Mouse (Mus musculus): ENCODE measurements at regions not wholly inside any gene's neighbourhood (a gene's known extent, or its start where the extent isn't known, plus 50 kb on each side); places are given as distances from the start of the nearest gene placed in this dataset.

GRCm38 (mm10) chr13:103642542-103643375, 131.6 kb downstream of the Srek1 start:
- H3K4me2 ChIP-seq (replicated peaks; ENCODE audit: low read depth, low read length, severe bottlenecking) = no peak overlapping the region
- ATAC-seq (ENCODE audit: low FRiP score, low read depth) (no peak), DNase-seq (ENCODE audit: low spot score) (no peak)
- no peak overlapping the region for H3K27ac ChIP-seq (replicated peaks; ENCODE audit: low read depth, low read length)
- H3K27me3 ChIP-seq (ENCODE audit: control insufficient read depth, insufficient read depth, low read length) = 0 out of 2 replicates have a peak, but pooled peaks cover 4% of the 10 kb centered on the region
- no peaks in the 10 kb centered on the region for H3K36me3 ChIP-seq (ENCODE audit: control insufficient read depth, insufficient read depth, low read length)
- no peaks in the 10 kb centered on the region for H3K9me3 ChIP-seq (ENCODE audit: control insufficient read depth, low read length)
- WGBS = 73% methylated on average over 10 of the region's 10 CpGs
- no peak for TF ChIP-seq POLR2A (IDR thresholded peaks at IDR 0.05; ENCODE audit: borderline replicate concordance, extremely low read depth, insufficient read depth, insufficient read length)
- H3K4me1 ChIP-seq (ENCODE audit: control insufficient read depth, insufficient read depth, low read length) = peaks cover 5% of the 10 kb centered on the region; the same call in 1 of the 2 replicates
- no peak overlapping the region for H3K4me3 ChIP-seq (replicated peaks; ENCODE audit: low read length)
- no peak overlapping the region for H3K9ac ChIP-seq (ENCODE audit: low read depth, low read length, severe bottlenecking)

DNA sequence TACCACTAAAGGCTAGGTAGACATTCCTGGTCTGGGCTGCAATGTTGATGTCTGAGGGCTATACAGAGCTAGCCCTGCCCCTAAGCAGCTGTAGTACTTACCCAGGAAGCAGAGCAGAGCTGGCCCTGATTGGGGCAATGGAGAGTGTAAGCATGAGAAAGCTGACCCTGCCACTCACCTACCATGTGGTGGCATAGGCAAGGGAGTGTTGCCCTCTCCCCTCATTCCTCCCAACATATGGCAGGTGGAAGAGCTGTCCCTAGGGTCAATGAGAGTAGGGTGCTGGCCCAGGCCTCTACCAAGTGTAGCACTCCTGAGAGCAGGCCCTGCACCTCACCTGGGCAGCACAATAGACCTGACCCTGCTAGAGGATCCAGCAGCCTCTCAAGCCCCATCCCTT, 136.4 kb downstream of the Srek1 start:
- Histone ChIP-seq H3K4me3 (replicated peaks; ENCODE audit: low read length) (no peak overlapping the region), H3K9ac (ENCODE audit: low read depth, low read length, severe bottlenecking) (no peak overlapping the region), H3K27ac (replicated peaks; ENCODE audit: low read depth, low read length) (no peak overlapping the region), H3K9me3 (ENCODE audit: control insufficient read depth, low read length) (no peaks in the 10 kb centered on the region), H3K36me3 (ENCODE audit: control insufficient read depth, insufficient read depth, low read length) (no peaks in the 10 kb centered on the region), H3K27me3 (ENCODE audit: control insufficient read depth, insufficient read depth, low read length) (no peaks in the 10 kb centered on the region), H3K4me2 (replicated peaks; ENCODE audit: low read depth, low read length, severe bottlenecking) (no peak overlapping the region), H3K4me1 (ENCODE audit: control insufficient read depth, insufficient read depth, low read length) (no peaks in the 10 kb centered on the region)
- ATAC-seq (ENCODE audit: low FRiP score, low read depth) (no peak), DNase-seq (ENCODE audit: low spot score) (no peak)
- TF ChIP-seq POLR2A (IDR thresholded peaks at IDR 0.05; ENCODE audit: borderline replicate concordance, extremely low read depth, insufficient read depth, insufficient read length) = no peak

GRCm38 (mm10) chr13:103637414-103637813, 137.0 kb downstream of the Srek1 start:
- no peaks in the 10 kb centered on the region for H3K27me3 ChIP-seq (ENCODE audit: control insufficient read depth, insufficient read depth, low read length)
- no peak for TF ChIP-seq POLR2A (IDR thresholded peaks at IDR 0.05; ENCODE audit: borderline replicate concordance, extremely low read depth, insufficient read depth, insufficient read length)
- H3K9me3 ChIP-seq (ENCODE audit: control insufficient read depth, low read length) = no peaks in the 10 kb centered on the region
- DNase-seq (ENCODE audit: low spot score) (no peak), ATAC-seq (ENCODE audit: low FRiP score, low read depth) (no peak)
- no peaks in the 10 kb centered on the region for H3K4me1 ChIP-seq (ENCODE audit: control insufficient read depth, insufficient read depth, low read length)
- WGBS = 78% methylated on average over 3 of the region's 3 CpGs
- H3K4me3 ChIP-seq (replicated peaks; ENCODE audit: low read length) = no peak overlapping the region
- H3K36me3 ChIP-seq (ENCODE audit: control insufficient read depth, insufficient read depth, low read length) = no peaks in the 10 kb centered on the region
- H3K27ac ChIP-seq (replicated peaks; ENCODE audit: low read depth, low read length) = no peak overlapping the region
- H3K4me2 ChIP-seq (replicated peaks; ENCODE audit: low read depth, low read length, severe bottlenecking) = no peak overlapping the region
- no peak overlapping the region for H3K9ac ChIP-seq (ENCODE audit: low read depth, low read length, severe bottlenecking)

- ATAC-seq (ENCODE audit: low FRiP score, low read depth) = no peak
- TF ChIP-seq POLR2A (IDR thresholded peaks at IDR 0.05; ENCODE audit: borderline replicate concordance, extremely low read depth, insufficient read depth, insufficient read length) = no peak
- WGBS = 73% methylated on average over 2 of the region's 2 CpGs
- no peaks in the 10 kb centered on the region for H3K27me3 ChIP-seq (ENCODE audit: control insufficient read depth, insufficient read depth, low read length)
- no peak for DNase-seq (ENCODE audit: low spot score)
- H3K9ac ChIP-seq (ENCODE audit: low read depth, low read length, severe bottlenecking) = no peak overlapping the region
- no peaks in the 10 kb centered on the region for H3K4me1 ChIP-seq (ENCODE audit: control insufficient read depth, insufficient read depth, low read length)
- no peak overlapping the region for H3K4me3 ChIP-seq (replicated peaks; ENCODE audit: low read length)
- H3K27ac ChIP-seq (replicated peaks; ENCODE audit: low read depth, low read length) = no peak overlapping the region
- H3K9me3 ChIP-seq (ENCODE audit: control insufficient read depth, low read length) = no peaks in the 10 kb centered on the region
- H3K4me2 ChIP-seq (replicated peaks; ENCODE audit: low read depth, low read length, severe bottlenecking) = no peak overlapping the region
- no peaks in the 10 kb centered on the region for H3K36me3 ChIP-seq (ENCODE audit: control insufficient read depth, insufficient read depth, low read length)
Measured at GRCm38 (mm10) chr13:103636595-103636994, 137.8 kb downstream of the Srek1 start.

DNA sequence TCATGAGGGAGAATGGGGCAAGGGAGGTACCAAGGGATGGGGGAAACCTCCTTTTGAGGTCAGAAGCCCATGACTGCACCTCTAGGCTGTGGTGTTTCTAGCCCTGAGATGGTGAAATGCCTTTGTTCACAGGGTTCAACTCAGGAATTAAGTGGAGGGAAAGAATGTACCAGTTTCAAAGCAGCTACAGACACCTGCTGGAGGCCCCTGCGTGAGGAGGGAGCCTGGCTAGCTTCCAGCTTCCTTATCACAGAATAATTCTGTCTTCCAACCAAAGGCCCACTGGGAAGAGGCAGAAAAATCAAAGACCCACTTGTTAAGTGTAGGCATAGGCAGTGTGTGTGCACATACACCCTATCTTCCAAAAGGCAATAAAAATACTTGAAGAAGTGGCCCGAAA, 150.6 kb downstream of the Srek1 start:
- no peak overlapping the region for H3K4me2 ChIP-seq (replicated peaks; ENCODE audit: low read depth, low read length, severe bottlenecking)
- ATAC-seq (ENCODE audit: low FRiP score, low read depth) = no peak
- whole genome bisulfite sequencing = 69% methylated on average over 2 of the region's 2 CpGs

More for the DNA sequence above, 150.6 kb downstream of the Srek1 start:
- no peaks in the 10 kb centered on the region for H3K36me3 ChIP-seq (ENCODE audit: control insufficient read depth, insufficient read depth, low read length)
- no peak overlapping the region for H3K27ac ChIP-seq (replicated peaks; ENCODE audit: low read depth, low read length)
- H3K27me3 ChIP-seq (ENCODE audit: control insufficient read depth, insufficient read depth, low read length) = no peaks in the 10 kb centered on the region
- no peak overlapping the region for H3K9ac ChIP-seq (ENCODE audit: low read depth, low read length, severe bottlenecking)
- H3K4me3 ChIP-seq (replicated peaks; ENCODE audit: low read length) = no peak overlapping the region
- peaks cover 3% of the 10 kb centered on the region; the same call in 1 of the 2 replicates for H3K4me1 ChIP-seq (ENCODE audit: control insufficient read depth, insufficient read depth, low read length)
- DNase-seq (ENCODE audit: low spot score) = no peak
- no peaks in the 10 kb centered on the region for H3K9me3 ChIP-seq (ENCODE audit: control insufficient read depth, low read length)
- no peak for TF ChIP-seq POLR2A (IDR thresholded peaks at IDR 0.05; ENCODE audit: borderline replicate concordance, extremely low read depth, insufficient read depth, insufficient read length)

All from limb, embryonic 14.5 days (tissue).